Mouse (Mus musculus) neural tube, embryonic 12.5 days (tissue): ENCODE results near the gene Angptl7. TPM values are rescaled to one million over a fixed set of nuclear protein-coding genes. Genes with fewer than 3 reads are reported as not detected.
A peak's percentile ranks its signal among the peaks of the same experiment; 100 is the strongest.

Experiments used
- ATAC-seq: fragments of 200-750 bp; cut with Nextera tagmentation; 2 replicates; pipeline ENCODE4 v1.8.0; 2017; ENCODE audit warnings: low read depth, mild to moderate bottlenecking, moderate TSS enrichment, moderate library complexity; ENCODE audit not compliant: low FRiP score
- H3K27ac ChIP-seq: fragments of 300-500 bp; sonication (generic); 2 replicates; pipeline ENCODE4 v1.5.1; 2016
- H3K27me3 ChIP-seq: fragments of 300-500 bp; sonication (generic); replicated peaks from 2 replicates; pipeline ENCODE4 v1.6.1; 2016; ENCODE audit warnings: mild to moderate bottlenecking
- H3K36me3 ChIP-seq: fragments of 300-500 bp; sonication (generic); 2 replicates; pipeline ENCODE4 v1.6.1; 2016; ENCODE audit warnings: mild to moderate bottlenecking
- H3K4me1 ChIP-seq: fragments of 300-500 bp; sonication (generic); 2 replicates; pipeline ENCODE4 v1.6.1; 2016
- H3K4me2 ChIP-seq: fragments of 300-500 bp; sonication (generic); replicated peaks from 2 replicates; pipeline ENCODE4 v1.6.1; 2016; ENCODE audit warnings: mild to moderate bottlenecking
- H3K4me3 ChIP-seq: fragments of 300-500 bp; sonication (generic); 2 replicates; pipeline ENCODE4 v1.5.1; 2016
- H3K9ac ChIP-seq: fragments of 300-500 bp; sonication (generic); 2 replicates; pipeline ENCODE4 v1.6.1; 2016; ENCODE audit warnings: mild to moderate bottlenecking
- H3K9me3 ChIP-seq: fragments of 300-500 bp; sonication (generic); 2 replicates; pipeline ENCODE4 v1.6.1; 2016; ENCODE audit warnings: mild to moderate bottlenecking
- WGBS: fragments of 180-500 bp; shearing (Covaris S2); methylation state at CpG from one replicate; pipeline ENCODE4 v1.1.7; 2016; 5-methylcytosine and 5-hydroxymethylcytosine counted together
- polyA plus RNA-seq: library from polyadenylated mRNA; unstranded; fragments of >200 nt; fragmentation: Nextera tagmentation; extraction: Ambion mirVana; gene quantifications from 2 replicates; pipeline ENCODE4 v1.2.1, GENCODE M21; 2016

Gene Angptl7
- polyA plus RNA-seq, 1 experiment from 2014 or later = 0.37 TPM

GRCm38 (mm10) chr4:148463208-148463960 is 36.9 kb downstream of the Angptl7 start:
- no peaks in the 10 kb centered on the region; the same call in 1 of the 2 replicates for H3K4me1 ChIP-seq
- no peaks in the 10 kb centered on the region for H3K9me3 ChIP-seq
- WGBS = 78% methylated on average over 14 of the region's 14 CpGs
- H3K9ac ChIP-seq = no peak overlapping the region
- ATAC-seq = no peak
- no peak overlapping the region for H3K27ac ChIP-seq
- H3K36me3 ChIP-seq = peaks cover 97% of the 10 kb centered on the region
- no peak overlapping the region for H3K4me3 ChIP-seq
- no peak overlapping the region for H3K4me2 ChIP-seq
- no peaks in the 10 kb centered on the region for H3K27me3 ChIP-seq

- WGBS = 95% methylated on average over 13 of the region's 13 CpGs
- peaks cover 97% of the 10 kb centered on the region for H3K36me3 ChIP-seq
- no peak overlapping the region for H3K4me2 ChIP-seq
- H3K9me3 ChIP-seq = no peaks in the 10 kb centered on the region
- no peak overlapping the region for H3K4me3 ChIP-seq
- H3K9ac ChIP-seq = no peak overlapping the region
- H3K27ac ChIP-seq = no peak overlapping the region
- no peaks in the 10 kb centered on the region; the same call in 1 of the 2 replicates for H3K4me1 ChIP-seq
- H3K27me3 ChIP-seq = no peaks in the 10 kb centered on the region
- no peak for ATAC-seq
These were observed 37.5 kb downstream of the Angptl7 start for GRCm38 (mm10) chr4:148462717-148463116.

GRCm38 (mm10) chr4:148461772-148462171 is 38.5 kb downstream of the Angptl7 start:
- Histone ChIP-seq H3K27me3 (no peaks in the 10 kb centered on the region), H3K4me2 (no peak overlapping the region), H3K27ac (no peak overlapping the region), H3K9ac (no peak overlapping the region), H3K4me3 (no peak overlapping the region), H3K4me1 (no peaks in the 10 kb centered on the region; the same call in 1 of the 2 replicates), H3K9me3 (no peaks in the 10 kb centered on the region), H3K36me3 (peaks cover 99% of the 10 kb centered on the region)
- 90% methylated on average over 4 of the region's 4 CpGs for WGBS
- no peak for ATAC-seq

GRCm38 (mm10) chr4:148460656-148461284 is 39.5 kb downstream of the Angptl7 start:
- H3K4me3 ChIP-seq = no peak overlapping the region
- ATAC-seq = peak; percentile 79
- no peak overlapping the region for H3K9ac ChIP-seq
- no peaks in the 10 kb centered on the region; the same call in 1 of the 2 replicates for H3K4me1 ChIP-seq
- H3K27ac ChIP-seq = no peak overlapping the region
- no peaks in the 10 kb centered on the region for H3K27me3 ChIP-seq
- peaks cover 99% of the 10 kb centered on the region for H3K36me3 ChIP-seq
- no peaks in the 10 kb centered on the region for H3K9me3 ChIP-seq
- H3K4me2 ChIP-seq = no peak overlapping the region
- WGBS = 55% methylated on average over 12 of the region's 12 CpGs

- Histone ChIP-seq H3K9ac (no peak overlapping the region), H3K27ac (no peak overlapping the region), H3K27me3 (no peaks in the 10 kb centered on the region), H3K4me2 (no peak overlapping the region), H3K36me3 (peaks cover 88% of the 10 kb centered on the region), H3K4me1 (no peaks in the 10 kb centered on the region; the same call in 1 of the 2 replicates), H3K9me3 (no peaks in the 10 kb centered on the region), H3K4me3 (no peak overlapping the region)
- WGBS = 95% methylated on average over 5 of the region's 5 CpGs
- ATAC-seq = no peak
These were observed 44.7 kb downstream of the Angptl7 start for GRCm38 (mm10) chr4:148455477-148456025.

- Histone ChIP-seq H3K27ac (no peak overlapping the region), H3K27me3 (no peaks in the 10 kb centered on the region), H3K9ac (no peak overlapping the region), H3K9me3 (no peaks in the 10 kb centered on the region), H3K36me3 (peaks cover 70% of the 10 kb centered on the region), H3K4me1 (peaks cover 8% of the 10 kb centered on the region), H3K4me2 (no peak overlapping the region), H3K4me3 (no peak overlapping the region)
- WGBS = 89% methylated on average over 11 of the region's 11 CpGs
- no peak for ATAC-seq
These were observed 46.6 kb downstream of the Angptl7 start for GRCm38 (mm10) chr4:148453707-148454106.

- Histone ChIP-seq H3K9me3 (no peaks in the 10 kb centered on the region), H3K4me2 (peak overlapping the region; percentile 83), H3K9ac (peak overlapping the region; percentile 82), H3K27me3 (no peaks in the 10 kb centered on the region), H3K27ac (peak overlapping the region; percentile 44; the same call in 1 of the 2 replicates), H3K4me1 (peaks cover 14% of the 10 kb centered on the region), H3K4me3 (peak overlapping the region; percentile 98), H3K36me3 (peaks cover 22% of the 10 kb centered on the region)
- peak; percentile 26; the same call in 1 of the 2 replicates for ATAC-seq
- 0% methylated on average over 15 of the region's 15 CpGs for WGBS
These were observed 51.4 kb downstream of the Angptl7 start for GRCm38 (mm10) chr4:148448853-148449245.

GRCm38 (mm10) chr4:148448179-148448852 is 51.9 kb downstream of the Angptl7 start, which contains the start of gene Mtor:
Gene Mtor (plus strand): TSS chr4:148448611.
- no peaks in the 10 kb centered on the region for H3K9me3 ChIP-seq
- H3K4me3 ChIP-seq = peak within 1 kb of the TSS; percentile 98
- peaks cover 20% of the 10 kb centered on the region for H3K4me1 ChIP-seq
- peak within 1 kb of the TSS; percentile 44; the same call in 1 of the 2 replicates for H3K27ac ChIP-seq
- peaks cover 17% of the 10 kb centered on the region for H3K36me3 ChIP-seq
- H3K4me2 ChIP-seq = peak within 1 kb of the TSS; percentile 83
- ATAC-seq = peak; percentile 97
- H3K9ac ChIP-seq = peak within 1 kb of the TSS; percentile 82
- H3K27me3 ChIP-seq = no peaks in the 10 kb centered on the region
- WGBS = under 1% methylated on average over 56 of the region's 56 CpGs

Other genes starting within 250 kb of the Angptl7 start
- 17.7 and 21.3 TPM in 2 replicates for gene Disp3, start 212.5 kb downstream of the Angptl7 start, polyA plus RNA-seq
- gene Ubiad1, start 55.7 kb downstream of the Angptl7 start, polyA plus RNA-seq = 19.5 and 19.7 TPM in 2 replicates
- gene Mtor, start 51.8 kb downstream of the Angptl7 start, polyA plus RNA-seq = 27.7 and 28.2 TPM in 2 replicates
- gene Exosc10, start 58.0 kb upstream of the Angptl7 start, polyA plus RNA-seq = 88.3 and 95.6 TPM in 2 replicates
- 167 and 170 TPM in 2 replicates for gene Srm, start 91.0 kb upstream of the Angptl7 start, polyA plus RNA-seq
- gene Masp2, start 102.1 kb upstream of the Angptl7 start, polyA plus RNA-seq = 0.27 and 0.38 TPM in 2 replicates
- gene Tardbp, start 126.6 kb upstream of the Angptl7 start, polyA plus RNA-seq = 323 and 327 TPM in 2 replicates
- not detected in 2 replicates for gene Gm572, start 142.9 kb upstream of the Angptl7 start, polyA plus RNA-seq